Mouse (Mus musculus) R1 (cell line): ENCODE data around the gene Foxp1.

Experiments used
- DNase-seq: peaks from one replicate; pipeline ENCODE4 v3.0.0-alpha.2; 2018; ENCODE audit warnings: low read depth, low spot score

The Foxp1 gene

GRCm38 (mm10) chr6:99026635-99027541 is 495.6 kb downstream of the Foxp1 start:
- peak; percentile 26 for DNase-seq

DNA sequence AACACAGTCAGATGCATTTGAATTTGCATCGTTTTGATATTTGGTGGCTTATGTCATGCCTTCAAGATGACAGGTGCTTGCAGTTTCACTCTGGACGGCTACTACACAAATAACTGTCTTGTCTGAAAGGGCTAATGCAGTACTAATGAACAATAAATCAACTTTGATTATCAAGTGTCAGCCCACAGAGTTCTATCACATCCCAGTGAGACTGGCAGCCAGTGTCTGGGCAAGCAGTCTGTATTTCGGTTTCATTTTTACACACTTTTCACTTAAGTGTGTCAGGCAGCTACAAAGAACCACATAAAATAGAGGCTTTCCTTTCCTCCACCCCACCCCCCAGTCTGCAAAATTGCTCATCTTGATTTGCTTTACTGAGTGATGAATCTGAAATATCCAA is 496.5 kb downstream of the Foxp1 start:
- DNase-seq, result no peak

GRCm38 (mm10) chr6:99024588-99024987 is 497.9 kb downstream of the Foxp1 start:
- DNase-seq, result no peak

GRCm38 (mm10) chr6:99020570-99021444 is 501.7 kb downstream of the Foxp1 start:
- no peak for DNase-seq

- no peak for DNase-seq
Observed at GRCm38 (mm10) chr6:99019716-99020115, 502.8 kb downstream of the Foxp1 start.

DNA sequence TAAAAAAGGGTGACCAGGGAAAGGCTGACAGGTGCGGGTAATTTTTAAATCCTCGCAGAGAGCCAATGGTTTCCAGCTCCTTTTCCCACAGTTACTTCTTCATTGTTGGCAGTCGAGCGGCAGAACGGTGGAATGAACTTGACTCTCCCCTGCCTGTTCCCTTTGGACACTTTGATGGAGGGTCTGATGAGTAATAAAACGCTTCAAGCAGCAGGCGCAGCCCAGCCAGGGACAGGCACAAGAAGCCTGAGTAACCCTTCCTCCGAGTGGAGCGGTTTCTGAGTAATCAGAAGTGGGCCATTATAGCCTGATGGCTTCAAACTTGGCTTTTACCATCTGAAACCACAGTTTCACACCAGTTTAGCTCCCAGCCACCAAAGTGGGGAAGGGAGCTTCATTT is 503.3 kb downstream of the Foxp1 start:
- DNase-seq, result no peak

DNA sequence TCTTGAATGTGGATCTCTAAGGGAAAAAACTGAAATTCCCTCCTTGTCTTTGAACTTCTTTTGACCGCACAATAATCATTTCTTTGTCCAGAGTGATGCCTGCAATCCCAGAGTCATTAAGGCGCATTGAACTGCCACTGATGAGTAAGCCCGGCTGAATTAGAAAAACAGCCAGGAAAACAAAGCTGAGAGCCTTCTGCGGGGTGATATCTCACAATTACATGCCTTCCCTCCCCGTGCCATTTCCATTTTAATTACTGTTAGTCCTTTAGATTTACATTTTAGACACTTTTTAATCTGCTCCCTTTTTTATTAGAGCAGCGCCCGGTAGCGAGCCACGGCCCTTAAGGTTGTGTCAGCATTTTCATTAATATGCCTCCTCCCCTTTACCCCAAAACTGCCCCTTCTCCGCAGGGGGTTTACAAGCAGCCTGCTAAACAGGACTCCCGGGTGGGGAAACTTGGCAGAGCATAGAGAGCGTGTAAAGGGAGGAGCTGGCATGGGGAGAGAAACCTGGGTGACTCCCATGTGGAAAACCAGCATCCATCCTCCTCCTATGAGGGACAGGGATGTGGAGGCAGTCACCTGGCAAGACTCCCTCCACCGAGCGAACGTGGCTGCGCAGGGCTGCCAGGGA is 508.5 kb downstream of the Foxp1 start:
- no peak for DNase-seq

DNA sequence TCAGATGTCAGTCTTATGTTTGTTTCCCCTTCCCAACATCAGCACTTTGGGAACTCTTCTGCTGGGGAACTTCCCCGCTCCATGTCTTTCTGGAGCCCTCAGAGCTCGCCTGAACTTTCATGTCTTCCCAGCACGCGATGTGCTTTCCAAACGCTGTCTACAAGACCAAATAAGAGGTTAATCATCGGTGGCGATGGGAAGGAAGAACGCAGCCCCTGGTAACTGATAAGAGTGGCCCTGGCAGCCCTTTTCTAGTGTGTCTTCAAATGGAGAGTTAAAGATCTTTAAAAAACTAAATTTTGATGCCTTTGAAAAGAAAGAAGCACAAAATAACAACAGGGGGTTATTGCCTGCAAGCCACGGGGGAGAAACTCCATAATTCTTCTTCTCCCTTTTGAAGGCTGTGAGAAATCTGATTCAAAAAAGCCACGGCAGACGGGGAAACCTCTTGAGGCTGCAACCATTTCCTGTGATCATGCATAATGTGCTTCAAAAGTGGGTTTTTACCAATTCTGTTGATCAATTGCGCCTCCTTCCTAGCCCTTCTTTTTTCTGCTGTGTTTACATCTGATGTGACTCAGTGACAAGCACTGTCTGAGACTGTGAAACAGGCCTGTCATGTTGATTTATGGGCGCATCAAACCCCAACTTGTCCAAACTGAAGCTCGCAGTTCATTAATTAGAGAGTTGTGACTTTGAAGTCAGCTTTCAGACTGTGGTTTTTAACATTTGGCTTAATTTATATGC is 509.2 kb downstream of the Foxp1 start:
- DNase-seq, result no peak

GRCm38 (mm10) chr6:99011895-99012584 is 510.5 kb downstream of the Foxp1 start:
- DNase-seq, result no peak

- DNase-seq, result peak; percentile 64
Observed at GRCm38 (mm10) chr6:99009771-99010170, 512.8 kb downstream of the Foxp1 start.

DNA sequence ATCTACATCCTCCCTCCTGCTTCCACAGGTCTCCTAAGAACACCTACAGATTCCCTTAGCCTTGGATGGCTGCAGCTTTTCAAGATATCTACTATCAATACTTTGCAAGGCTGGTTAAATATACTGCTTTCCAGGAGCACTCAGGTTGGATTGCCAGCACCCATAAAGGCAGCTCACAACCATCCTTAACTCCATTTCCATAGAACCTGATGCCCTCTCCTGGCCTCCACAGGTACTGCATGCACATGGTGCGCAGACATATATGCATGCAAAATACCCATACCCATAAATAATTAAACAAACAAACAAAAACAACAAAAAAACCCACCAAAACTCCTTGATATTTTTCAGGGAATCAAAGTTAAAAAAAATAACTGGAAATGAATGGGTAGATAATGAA is 514.0 kb downstream of the Foxp1 start:
- peak; percentile 70 for DNase-seq

DNA sequence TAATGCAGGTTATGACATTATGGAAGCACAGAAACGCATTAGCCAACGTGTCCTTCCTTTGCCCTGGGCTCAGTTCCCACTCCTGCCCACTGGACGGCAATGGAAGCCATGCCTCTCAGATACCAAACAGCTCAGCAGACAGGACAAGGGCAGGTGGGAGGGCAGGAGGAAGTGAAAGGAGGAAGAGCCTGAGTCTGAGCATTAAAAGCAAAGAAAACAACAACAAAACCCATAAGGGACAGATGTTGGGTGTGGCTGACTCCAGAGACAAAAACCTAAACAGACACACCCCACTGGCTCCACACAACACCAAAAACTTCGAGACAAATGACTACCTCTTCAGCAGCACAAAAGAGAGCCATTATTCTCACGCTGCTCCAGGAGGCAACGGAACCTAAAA is 515.0 kb downstream of the Foxp1 start:
- peak; percentile 76 for DNase-seq

- DNase-seq, result no peak
Observed at GRCm38 (mm10) chr6:99004255-99004997, 518.1 kb downstream of the Foxp1 start.

DNA sequence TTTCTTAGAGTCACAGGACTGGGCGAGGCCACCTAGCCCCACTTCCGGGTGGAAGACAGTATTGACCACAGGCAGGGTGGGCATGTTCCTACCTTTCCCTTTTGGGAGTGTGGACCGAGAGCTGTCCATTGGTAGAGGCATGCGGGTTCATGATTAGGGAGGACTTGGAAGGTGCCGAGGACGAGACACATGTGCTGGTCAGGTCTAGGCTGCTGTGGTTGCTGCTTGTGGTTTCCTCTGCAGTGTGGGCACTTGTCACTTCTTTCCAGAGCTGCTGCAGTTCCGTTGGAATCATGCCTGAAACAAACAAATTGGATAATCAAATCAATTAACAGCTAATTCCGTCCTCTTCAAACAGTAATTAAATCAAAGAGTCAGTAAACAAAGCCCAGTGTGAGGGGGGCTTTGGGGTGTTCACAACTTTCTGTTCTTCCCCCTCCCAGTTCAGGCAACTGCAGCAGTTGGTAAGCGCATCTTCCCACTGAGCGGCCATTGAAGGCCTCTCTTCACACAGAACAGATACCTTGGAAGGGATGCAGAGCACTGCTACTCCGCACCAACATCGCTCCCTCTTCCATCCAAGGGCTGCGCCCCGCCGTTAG is 519.3 kb downstream of the Foxp1 start:
- no peak for DNase-seq

GRCm38 (mm10) chr6:99001637-99002036 is 520.9 kb downstream of the Foxp1 start:
- no peak for DNase-seq

DNA sequence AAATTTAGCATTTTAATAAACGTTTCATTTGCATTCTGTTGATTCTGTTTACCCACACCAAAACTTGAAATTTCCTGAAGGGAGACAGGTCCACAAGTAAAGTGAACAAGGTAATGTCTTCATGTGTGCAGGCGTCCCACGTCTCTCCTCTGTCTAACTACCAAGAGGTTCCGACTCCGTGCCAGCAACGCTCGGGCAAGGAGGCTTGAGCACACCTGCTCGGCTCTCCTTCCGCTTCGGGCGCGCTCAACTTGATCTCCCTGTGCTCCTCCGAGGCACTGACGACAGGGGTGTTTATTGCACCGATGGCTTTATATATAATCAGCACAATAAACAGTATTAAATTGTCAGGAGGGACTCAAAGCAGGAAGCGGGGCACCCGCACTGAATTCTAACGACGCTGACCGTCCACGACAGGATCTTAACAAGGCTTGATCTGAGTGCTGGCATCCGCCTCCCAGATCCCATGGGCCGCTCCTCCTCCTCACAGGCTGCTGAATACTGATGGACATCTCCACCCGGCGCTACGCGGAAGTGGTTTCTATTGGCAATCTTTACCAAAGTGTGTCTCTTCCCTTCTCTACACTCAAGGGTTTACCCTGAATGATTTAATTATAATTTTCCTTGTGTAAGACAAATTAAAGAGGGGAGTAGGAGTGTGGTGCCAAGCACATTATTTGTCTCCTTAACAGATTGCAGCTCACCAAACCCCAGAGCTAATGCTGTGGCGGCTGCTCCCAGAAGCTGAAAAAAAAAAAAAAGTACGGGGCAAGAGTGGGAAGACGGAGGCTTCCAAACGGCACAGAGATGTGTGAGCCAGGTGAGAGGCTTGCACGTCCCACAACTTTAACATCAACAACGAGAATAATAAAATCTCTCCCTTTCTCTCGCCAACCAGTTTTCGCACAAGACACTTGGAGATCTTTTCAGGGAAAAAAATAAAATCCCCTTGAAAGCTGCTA is 523.3 kb downstream of the Foxp1 start:
- DNase-seq, result no peak

DNA sequence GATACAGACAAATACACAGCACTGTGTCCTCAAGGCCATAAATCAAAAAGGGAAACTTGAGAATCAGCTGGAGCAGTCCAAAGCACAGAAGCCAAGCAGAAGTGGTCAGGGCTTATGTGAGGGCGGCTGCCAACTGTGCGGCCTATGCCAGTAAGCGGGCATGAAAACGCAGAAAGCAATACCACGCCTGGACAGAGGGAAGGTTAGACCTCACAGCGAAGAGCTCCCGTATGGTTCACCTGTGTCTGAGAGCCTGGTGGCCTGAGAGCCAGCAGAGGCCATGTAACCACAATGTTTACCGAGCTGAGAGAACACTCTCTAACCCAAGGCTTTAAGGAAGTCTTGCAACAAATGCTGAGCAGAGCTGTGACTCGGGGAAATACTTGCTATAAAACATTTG is 524.8 kb downstream of the Foxp1 start:
- DNase-seq, result no peak

DNA sequence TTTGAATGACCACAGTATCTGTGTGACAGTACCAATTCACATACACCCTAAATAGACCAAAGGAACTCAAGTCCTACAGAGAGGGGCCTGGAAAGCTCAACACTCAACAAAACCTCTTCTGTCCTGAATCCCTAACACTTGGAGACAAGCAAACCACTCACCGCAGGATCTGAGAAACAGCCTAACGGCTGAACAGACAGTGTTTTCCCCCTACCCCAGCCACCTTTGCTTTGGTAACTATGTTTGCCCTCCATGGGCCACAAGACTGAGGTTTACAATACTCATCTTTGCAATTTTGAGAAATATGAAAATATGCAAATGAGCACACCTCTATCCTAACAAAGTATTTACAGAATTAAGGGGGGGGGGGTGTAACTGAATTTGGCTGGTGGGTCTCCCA is 525.7 kb downstream of the Foxp1 start:
- DNase-seq, result no peak
